Mouse (Mus musculus): ENCODE results near the gene Gopc.

DNA sequence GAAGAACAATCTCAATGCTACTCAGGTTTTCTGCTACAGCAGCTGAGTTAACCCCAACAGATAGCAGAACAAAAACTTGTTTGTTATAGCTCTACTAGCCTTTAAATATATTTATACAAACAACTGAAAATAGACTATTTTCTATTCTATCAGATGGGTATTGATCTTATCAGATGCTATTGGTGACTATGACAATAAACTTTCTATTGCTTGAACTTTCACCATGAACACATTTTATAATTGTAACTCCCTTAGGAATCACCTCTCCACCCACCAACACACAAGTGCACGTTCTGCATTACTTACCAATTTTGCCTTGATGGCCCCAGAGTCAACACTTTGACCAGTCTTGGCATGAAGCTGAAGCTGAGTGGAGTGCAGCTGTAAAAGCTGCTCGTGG, 23.5 kb downstream of the Gopc start, which contains the start of gene Gm26741:
- no peak for TF ChIP-seq CTCF (IDR thresholded peaks at IDR 0.05; ENCODE audit: low read depth, low read length)
- TF ChIP-seq TAL1 (conservative IDR thresholded peaks at IDR 0.05; ENCODE audit: low read depth, low read length): no peak
- TF ChIP-seq GATA1 (IDR thresholded peaks at IDR 0.05; ENCODE audit: borderline replicate concordance, low read length): no peak
- no peak for TF ChIP-seq POLR2AphosphoS5 (IDR thresholded peaks at IDR 0.05; ENCODE audit: insufficient replicate concordance, low read depth, low read length)
